ENCODE assay signal across 18 mouse cellular contexts in genomic region chr5:133027590-133027989, GRCm38 (mm10).
DNase-seq lines count a peak whose midpoint lies in the region; ATAC-seq and TF ChIP-seq lines count a peak whose summit lies in the region.
"Had no signal": no experiment of that assay in that cellular context is flagged by ENCODE, and none has a peak within 500 bp of the region (broad histone marks: within the 10 kb centered on the region; RNA-seq: fewer than 3 reads in every experiment).

No protein-coding gene starts in this region.

- no peak overlapping the region for H3K9ac ChIP-seq in forebrain, postnatal 0 days
- H3K9ac ChIP-seq in forebrain, embryonic 16.5 days (replicated peaks; ENCODE audit: low read depth, low read length) = no peak overlapping the region

- H3K4me2 ChIP-seq in forebrain, postnatal 0 days (ENCODE audit: low read depth) = no peak overlapping the region
- no peak overlapping the region for H3K4me2 ChIP-seq in forebrain, embryonic 16.5 days (ENCODE audit: low read length)

- H3K4me1 ChIP-seq in forebrain, postnatal 0 days (ENCODE audit: insufficient read depth) = no peaks in the 10 kb centered on the region; the same call in 1 of the 2 replicates
- no peaks in the 10 kb centered on the region for H3K4me1 ChIP-seq in forebrain, embryonic 16.5 days (replicated peaks; ENCODE audit: control insufficient read depth, insufficient read depth, low read length)
- H3K4me1 ChIP-seq: megakaryocyte, embryonic 14.5 days had no signal

- intact Hi-C loops in left cerebral cortex, adult 2 months (cut with DNase I) = no loop called here

- TF ChIP-seq CTCF in forebrain, postnatal 0 days (IDR thresholded peaks at IDR 0.05; ENCODE audit: low read depth) = 0 out of 2 replicates have a peak, but pooled peaks have one; percentile 8
- TF ChIP-seq CTCF in left cerebral cortex, adult 2 months (IDR thresholded peaks at IDR 0.05) = peak; percentile 12

- no peaks in the 10 kb centered on the region for H3K27me3 ChIP-seq in forebrain, postnatal 0 days (ENCODE audit: insufficient read depth, low read length)
- no peaks in the 10 kb centered on the region for H3K27me3 ChIP-seq in forebrain, embryonic 16.5 days (replicated peaks; ENCODE audit: control insufficient read depth, insufficient read depth, low read length)
- H3K27me3 ChIP-seq: CH12.LX; megakaryocyte, embryonic 14.5 days had no signal

- no peak overlapping the region for H3K4me3 ChIP-seq in forebrain, postnatal 0 days (ENCODE audit: low read depth, low read length)
- no peak overlapping the region for H3K4me3 ChIP-seq in forebrain, embryonic 16.5 days (replicated peaks; ENCODE audit: low read length)
- no peak overlapping the region for H3K4me3 ChIP-seq in left cerebral cortex, adult 2 months
- H3K4me3 ChIP-seq: megakaryocyte, embryonic 14.5 days had no signal

- no peak for ATAC-seq in forebrain, postnatal 0 days
- ATAC-seq in forebrain, embryonic 16.5 days = no peak
- no peak for ATAC-seq in cerebellum, adult (ENCODE audit: insufficient number of reproducible peaks, low FRiP score, low TSS enrichment)
- ATAC-seq: forebrain, embryonic 14.5 days had no signal

- no peak for DNase-seq in forebrain, postnatal 0 days
- no peak for DNase-seq in left cerebral cortex, adult 2 months (ENCODE audit: extremely low spot score in 1 of 2, low spot score in 2 of 2)
- DNase-seq in left cerebral cortex, adult 18-20 months (ENCODE audit: low spot score in 2 of 2) = no peak
- DNase-seq in thymus, postnatal 4 days = peak; percentile 10
- no peak for DNase-seq in thymus, postnatal 10 days (ENCODE audit: low spot score in 2 of 2)
- no peak for DNase-seq in kidney, adult 9 months
- DNase-seq: cerebellum, adult 11 months; cerebellum, postnatal 36 days; kidney, postnatal 10 days; layer of hippocampus, adult 9-11 months; liver; right cerebral cortex, adult 18-20 months; thymus, postnatal 14 days had no signal

- no peak overlapping the region for H3K27ac ChIP-seq in forebrain, postnatal 0 days (ENCODE audit: low read depth, low read length)
- no peak overlapping the region for H3K27ac ChIP-seq in forebrain, embryonic 16.5 days (ENCODE audit: low read length)
- no peak overlapping the region for H3K27ac ChIP-seq in left cerebral cortex, adult 2 months

- 92% methylated on average over 4 of the region's 4 CpGs for WGBS in forebrain, postnatal 0 days
- 95% methylated on average over 4 of the region's 4 CpGs for WGBS in forebrain, embryonic 16.5 days

- H3K36me3 ChIP-seq in forebrain, postnatal 0 days (ENCODE audit: insufficient read depth) = no peaks in the 10 kb centered on the region
- no peaks in the 10 kb centered on the region for H3K36me3 ChIP-seq in forebrain, embryonic 16.5 days (ENCODE audit: control insufficient read depth, insufficient read depth)

- no peaks in the 10 kb centered on the region for H3K9me3 ChIP-seq in forebrain, postnatal 0 days (ENCODE audit: low read length)
- peaks cover 7% of the 10 kb centered on the region; the same call in 1 of the 2 replicates for H3K9me3 ChIP-seq in forebrain, embryonic 16.5 days (ENCODE audit: control insufficient read depth, low read length)
